Mouse (Mus musculus) urinary bladder, postnatal 0 days (tissue): ENCODE data around the gene Dnah2. TPM values are rescaled to one million over a fixed set of nuclear protein-coding genes. Genes with fewer than 3 reads are reported as not detected.

Experiments used
- microRNA-seq: library from miRNA; unstranded; fragments of <30 nt; microRNA quantifications from one replicate; pipeline ENCODE4, GENCODE M21; 2016
- polyA plus RNA-seq: library from polyadenylated mRNA; unstranded; fragments of >200 nt; fragmentation: Nextera tagmentation; extraction: Ambion mirVana; gene quantifications from 2 replicates; pipeline ENCODE4 v1.2.1, GENCODE M21; 2015

The Dnah2 gene
- polyA plus RNA-seq = 0.13 and 0.16 TPM in 2 replicates

GRCm38 (mm10) chr11:69549060-69549656 lies at the start of gene Dnah2:
Gene Dnah2, minus strand, starts transcription at chr11:69549110.

GRCm38 (mm10) chr11:69580091-69580514 lies 31.2 kb upstream of the Dnah2 start, which contains the start of the genes Wrap53 and Trp53:
Gene Wrap53, minus strand, starts transcription at chr11:69580255.
Gene Trp53, plus strand, starts transcription at chr11:69580359.

GRCm38 (mm10) chr11:69559851-69560765 lies 11.2 kb upstream of the Dnah2 start, which contains the start of gene Efnb3:
Gene Efnb3, minus strand, starts transcription at chr11:69560205.

GRCm38 (mm10) chr11:69413221-69414181 lies 135.4 kb downstream of the Dnah2 start, which contains the start of gene Kdm6b:
Gene Kdm6b, minus strand, starts transcription at chr11:69413675.

GRCm38 (mm10) chr11:69398059-69398458 lies 150.9 kb downstream of the Dnah2 start, which contains the start of gene Tmem88:
Gene Tmem88, minus strand, starts transcription at chr11:69398234.

GRCm38 (mm10) chr11:69395235-69395633 lies 153.7 kb downstream of the Dnah2 start, which contains the start of the genes Naa38 and Cyb5d1:
Gene Naa38, plus strand, starts transcription at chr11:69395487.
Gene Cyb5d1, minus strand, starts transcription at chr11:69395631.

Small RNA genes within 50 kb of the gene (microRNA-seq; reads per million reads assigned to microRNA genes)
- not detected for gene Gm27493

Other genes starting within 250 kb of the Dnah2 start
- 5.5 and 7.2 TPM in 2 replicates for gene Cntrob, start 225.3 kb downstream of the Dnah2 start, polyA plus RNA-seq
- gene Trappc1, start 225.1 kb downstream of the Dnah2 start, polyA plus RNA-seq = 114 and 128 TPM in 2 replicates
- 0.68 and 0.81 TPM in 2 replicates for gene Kcnab3, start 222.9 kb downstream of the Dnah2 start, polyA plus RNA-seq
- gene Rnf227, start 208.6 kb downstream of the Dnah2 start, polyA plus RNA-seq = 5.8 and 6.4 TPM in 2 replicates
- 31.5 and 32.5 TPM in 2 replicates for gene Chd3, start 179.7 kb downstream of the Dnah2 start, polyA plus RNA-seq
- gene Naa38, start 153.6 kb downstream of the Dnah2 start, polyA plus RNA-seq = 157 and 160 TPM in 2 replicates
- gene Cyb5d1, start 153.5 kb downstream of the Dnah2 start, polyA plus RNA-seq = 15.0 and 16.0 TPM in 2 replicates
- gene Tmem88, start 150.9 kb downstream of the Dnah2 start, polyA plus RNA-seq = 19.0 and 19.9 TPM in 2 replicates
- 11.5 and 13.3 TPM in 2 replicates for gene Kdm6b, start 135.4 kb downstream of the Dnah2 start, polyA plus RNA-seq
- gene Efnb3, start 11.1 kb upstream of the Dnah2 start, polyA plus RNA-seq = 3.4 and 3.7 TPM in 2 replicates
- 8.2 and 8.8 TPM in 2 replicates for gene Wrap53, start 31.1 kb upstream of the Dnah2 start, polyA plus RNA-seq
- 44.4 and 46.3 TPM in 2 replicates for gene Trp53, start 31.2 kb upstream of the Dnah2 start, polyA plus RNA-seq
- gene Atp1b2, start 56.8 kb upstream of the Dnah2 start, polyA plus RNA-seq = 13.2 and 14.4 TPM in 2 replicates
- not detected in 2 replicates for gene Shbg, start 68.8 kb upstream of the Dnah2 start, polyA plus RNA-seq
- 19.2 and 22.9 TPM in 2 replicates for gene Sat2, start 72.9 kb upstream of the Dnah2 start, polyA plus RNA-seq
- gene Fxr2, start 83.9 kb upstream of the Dnah2 start, polyA plus RNA-seq = 12.5 and 13.6 TPM in 2 replicates
- 3.2 and 7.1 TPM in 2 replicates for gene Sox15, start 106.2 kb upstream of the Dnah2 start, polyA plus RNA-seq
- gene Mpdu1, start 113.5 kb upstream of the Dnah2 start, polyA plus RNA-seq = 33.5 and 41.2 TPM in 2 replicates
- gene Cd68, start 117.0 kb upstream of the Dnah2 start, polyA plus RNA-seq = 27.9 and 48.1 TPM in 2 replicates
- gene Eif4a1, start 123.3 kb upstream of the Dnah2 start, polyA plus RNA-seq = 378 and 433 TPM in 2 replicates
- gene Senp3, start 133.0 kb upstream of the Dnah2 start, polyA plus RNA-seq = 46.3 and 49.8 TPM in 2 replicates
- gene Tnfsf13, start 136.7 kb upstream of the Dnah2 start, polyA plus RNA-seq = 0.47 and 0.62 TPM in 2 replicates
- gene Tnfsf12, start 146.7 kb upstream of the Dnah2 start, polyA plus RNA-seq = 17.2 and 17.8 TPM in 2 replicates
- gene Tnfsfm13, start 147.0 kb upstream of the Dnah2 start, polyA plus RNA-seq = 4.7 and 5.4 TPM in 2 replicates
- 9.3 and 10.3 TPM in 2 replicates for gene Polr2a, start 209.5 kb upstream of the Dnah2 start, polyA plus RNA-seq
- not detected in 2 replicates for gene Slc35g3, start 212.9 kb upstream of the Dnah2 start, polyA plus RNA-seq
- 3.9 and 4.3 TPM in 2 replicates for gene Zbtb4, start 216.8 kb upstream of the Dnah2 start, polyA plus RNA-seq
- gene Chrnb1, start 246.8 kb upstream of the Dnah2 start, polyA plus RNA-seq = 5.9 and 6.9 TPM in 2 replicates